Mouse (Mus musculus) cerebellum, postnatal 4 days (tissue): ENCODE results near the gene Zfp488.

Source experiments
- DNase-seq, 2 experiments: peaks; one replicate each; pipeline ENCODE4 v3.0.0; 2022; ENCODE audit warnings: low spot score in 2 of 2, mixed read lengths in 1 of 2

Zfp488 gene

DNA sequence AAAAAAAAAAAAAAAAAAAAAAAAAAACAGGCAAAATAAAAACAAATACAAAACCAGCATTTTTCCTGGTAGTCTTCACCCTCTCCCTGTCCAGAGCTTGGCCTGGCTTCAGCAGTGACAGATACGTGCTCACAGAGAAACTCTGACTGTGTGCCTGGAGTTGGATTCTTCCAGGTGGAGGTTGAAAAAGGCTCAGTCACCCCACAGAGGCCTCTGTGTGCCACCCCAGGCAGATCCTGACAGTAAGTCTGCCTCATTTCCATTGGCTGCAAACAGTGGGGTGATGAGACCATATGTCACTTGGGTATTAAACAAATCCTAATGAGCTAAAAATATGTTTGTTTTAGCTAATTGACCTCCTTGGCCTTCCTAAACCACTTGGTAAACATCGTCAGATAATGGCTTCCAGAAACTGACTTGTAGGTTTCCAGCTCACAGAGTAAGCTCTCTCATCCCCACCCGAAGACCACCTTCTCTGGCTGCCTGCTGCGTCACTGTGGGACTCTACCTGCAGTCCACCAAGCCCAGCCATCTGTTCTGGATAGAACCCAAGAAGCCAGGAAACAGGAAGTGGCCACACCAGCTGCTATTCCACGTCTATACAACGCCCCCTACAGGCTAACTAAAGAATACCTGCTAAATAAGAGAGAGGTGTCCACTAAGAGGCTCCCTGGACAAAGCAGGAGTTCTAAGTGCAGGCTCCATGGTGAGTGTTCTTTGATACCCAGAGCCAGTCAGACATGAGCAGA lies 26.2 kb downstream of the Zfp488 start:
- no peak for DNase-seq

GRCm38 (mm10) chr14:33946125-33946524 lies 32.4 kb downstream of the Zfp488 start:
- no peak for DNase-seq

- DNase-seq = no peak
Measured at GRCm38 (mm10) chr14:33942222-33942621, 36.3 kb downstream of the Zfp488 start.

DNA sequence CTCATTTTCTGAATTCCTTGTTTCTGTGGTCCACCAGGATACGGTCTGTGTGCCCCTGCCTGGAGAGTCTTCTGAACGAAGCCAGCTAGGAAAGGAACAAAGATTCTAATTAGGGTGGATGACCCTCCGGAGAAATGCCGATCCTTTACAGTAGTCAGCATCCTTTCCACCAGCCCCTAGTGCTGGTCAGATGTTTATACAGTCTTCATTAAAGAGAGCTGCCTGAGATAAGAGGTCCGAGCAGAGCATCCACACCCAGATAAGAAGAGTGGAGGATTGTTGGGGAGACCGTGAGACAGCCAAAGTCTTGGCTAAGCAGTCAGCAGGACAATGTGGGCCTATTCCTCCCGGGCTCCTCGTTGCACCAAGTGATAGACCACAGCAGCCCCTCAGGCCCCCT lies 37.8 kb downstream of the Zfp488 start, which contains the start of gene Gdf2:
Gdf2 (plus strand) TSS at position 301 of the 400 bp plus-strand sequence.
- no peak for DNase-seq

GRCm38 (mm10) chr14:33939117-33939516 lies 39.4 kb downstream of the Zfp488 start:
- peak; percentile 80 to 91 for DNase-seq

DNA sequence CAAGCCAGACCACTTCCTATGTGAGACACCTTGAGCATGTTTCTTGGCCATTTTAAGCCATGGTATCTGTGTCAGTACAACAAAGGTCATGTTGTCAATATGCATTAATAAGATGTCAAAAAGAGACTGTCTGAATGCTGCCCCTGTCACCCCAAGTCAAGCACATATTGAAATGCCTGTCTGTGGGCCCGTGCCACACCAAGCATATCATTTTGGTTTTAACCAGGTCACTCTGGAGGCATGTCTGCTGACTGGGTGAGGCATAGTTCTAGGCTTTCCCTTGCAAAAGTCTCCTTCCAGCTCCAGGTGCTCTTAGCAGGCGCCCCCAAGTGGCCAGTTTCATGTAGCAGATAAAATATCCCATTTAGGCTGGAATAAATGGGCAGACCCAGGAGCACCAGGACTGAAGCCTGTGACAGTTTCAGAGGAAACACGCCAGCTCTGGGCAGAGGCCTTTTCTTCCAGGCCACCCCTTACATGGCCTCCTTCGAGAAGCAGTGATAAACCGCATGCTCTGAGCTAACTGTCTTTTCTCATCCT lies 44.7 kb downstream of the Zfp488 start:
- peak in 1 of 2 experiments; percentile 71 for DNase-seq

GRCm38 (mm10) chr14:33932935-33933703 lies 45.4 kb downstream of the Zfp488 start:
- peak in 1 of 2 experiments; percentile 74 for DNase-seq

DNA sequence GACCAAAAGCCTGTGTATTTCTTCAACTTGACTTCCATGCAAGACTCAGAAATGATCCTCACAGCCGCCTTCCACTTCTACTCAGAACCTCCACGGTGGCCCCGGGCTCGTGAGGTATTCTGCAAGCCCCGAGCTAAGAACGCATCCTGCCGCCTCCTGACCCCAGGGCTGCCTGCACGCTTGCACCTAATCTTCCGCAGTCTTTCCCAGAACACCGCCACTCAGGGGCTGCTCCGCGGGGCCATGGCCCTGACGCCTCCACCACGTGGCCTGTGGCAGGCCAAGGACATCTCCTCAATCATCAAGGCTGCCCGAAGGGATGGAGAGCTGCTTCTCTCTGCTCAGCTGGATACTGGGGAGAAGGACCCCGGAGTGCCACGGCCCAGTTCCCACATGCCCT lies 46.7 kb downstream of the Zfp488 start:
- no peak for DNase-seq

DNA sequence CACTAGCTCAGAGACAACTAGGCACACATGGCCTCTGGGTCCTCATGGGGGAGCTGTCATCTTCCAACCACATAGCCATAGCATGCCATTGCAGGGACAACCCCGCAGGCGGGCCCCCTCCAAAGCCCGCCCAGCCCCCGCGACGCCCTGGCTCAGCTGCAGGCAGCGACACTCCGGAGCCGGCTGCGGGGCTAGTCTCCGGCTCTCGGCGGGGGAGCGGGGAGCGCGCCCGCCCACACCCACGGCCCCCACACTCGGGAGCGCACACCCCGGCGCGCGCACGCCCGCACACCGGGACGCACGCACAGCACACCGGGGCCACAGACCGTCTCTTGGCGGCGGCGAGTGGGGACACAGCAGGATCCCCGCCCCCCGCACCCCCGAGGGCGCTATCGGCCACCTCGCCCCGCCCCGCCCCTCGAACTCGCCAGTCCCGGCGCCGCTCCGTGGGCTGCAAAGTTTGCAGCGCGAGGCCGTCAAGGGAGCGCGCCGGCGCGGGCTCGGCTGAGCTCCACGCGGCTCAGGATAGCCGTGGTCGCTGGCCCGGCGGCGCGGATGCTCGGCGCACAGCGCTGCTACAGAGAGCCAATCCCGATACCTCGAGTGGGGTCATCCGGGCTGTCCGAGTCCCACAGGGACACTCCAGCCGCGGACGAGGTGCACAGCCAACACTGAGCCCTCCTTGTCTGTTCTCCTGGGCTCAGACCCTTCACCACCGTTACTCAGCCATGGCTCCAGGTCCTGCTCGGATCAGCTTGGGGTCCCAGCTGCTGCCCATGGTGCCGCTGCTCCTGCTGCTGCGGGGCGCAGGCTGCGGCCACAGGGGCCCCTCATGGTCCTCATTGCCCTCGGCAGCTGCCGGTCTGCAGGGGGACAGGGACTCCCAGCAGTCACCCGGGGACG lies 55.1 kb downstream of the Zfp488 start, which contains the start of gene Gdf10:
Gdf10 (plus strand) TSS at position 420 of the 903 bp plus-strand sequence.
- peak in 1 of 2 experiments; percentile 38 for DNase-seq

GRCm38 (mm10) chr14:33922771-33923167 lies 55.8 kb downstream of the Zfp488 start:
- DNase-seq = no peak

GRCm38 (mm10) chr14:33920727-33921559 lies 57.6 kb downstream of the Zfp488 start:
- no peak for DNase-seq
